Mouse (Mus musculus): ENCODE results near the gene Dek. TPM values are rescaled to one million over a fixed set of nuclear protein-coding genes. Genes with fewer than 3 reads are reported as not detected.

Gene Dek
- polyA plus RNA-seq, 2 experiments, result 126 to 232 TPM

DNA sequence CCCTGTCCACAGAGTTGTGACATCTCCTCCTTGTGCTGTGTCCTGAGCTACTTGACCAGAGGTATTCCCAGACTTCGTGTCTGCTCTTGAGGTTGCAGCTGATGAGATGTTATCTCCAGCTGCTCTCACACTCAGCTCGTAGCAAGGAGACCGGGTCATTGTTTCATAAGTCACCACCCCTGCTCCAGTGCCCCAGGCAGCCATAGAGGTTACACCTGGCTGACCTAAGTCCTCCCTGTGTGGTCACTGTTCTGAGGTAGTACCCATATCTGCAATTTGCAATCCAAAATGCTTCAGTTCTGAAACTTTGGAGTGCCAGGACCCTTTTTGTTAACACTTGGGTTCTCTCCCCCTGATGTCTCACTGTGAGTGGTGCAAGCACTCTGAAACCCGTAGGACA lies 56.0 kb downstream of the Dek start:
- ATAC-seq (ENCODE audit: low FRiP score, low read depth), result no peak
- WGBS, result 81% methylated on average over 4 of the region's 4 CpGs
- DNase-seq (ENCODE audit: low spot score), result no peak
- Histone ChIP-seq H3K4me1 (ENCODE audit: control insufficient read depth, insufficient read depth, low read length) (0 out of 2 replicates have a peak, but pooled peaks cover 3% of the 10 kb centered on the region), H3K9ac (ENCODE audit: low read depth, low read length, severe bottlenecking) (no peak overlapping the region), H3K4me2 (replicated peaks; ENCODE audit: low read depth, low read length, severe bottlenecking) (no peak overlapping the region), H3K4me3 (replicated peaks; ENCODE audit: low read length) (no peak overlapping the region), H3K36me3 (ENCODE audit: control insufficient read depth, insufficient read depth, low read length) (peaks cover 49% of the 10 kb centered on the region), H3K9me3 (ENCODE audit: control insufficient read depth, low read length) (no peaks in the 10 kb centered on the region), H3K27me3 (ENCODE audit: control insufficient read depth, insufficient read depth, low read length) (no peaks in the 10 kb centered on the region), H3K27ac (replicated peaks; ENCODE audit: low read depth, low read length) (no peak overlapping the region)
- TF ChIP-seq POLR2A (IDR thresholded peaks at IDR 0.05; ENCODE audit: borderline replicate concordance, extremely low read depth, insufficient read depth, insufficient read length), result no peak

DNA sequence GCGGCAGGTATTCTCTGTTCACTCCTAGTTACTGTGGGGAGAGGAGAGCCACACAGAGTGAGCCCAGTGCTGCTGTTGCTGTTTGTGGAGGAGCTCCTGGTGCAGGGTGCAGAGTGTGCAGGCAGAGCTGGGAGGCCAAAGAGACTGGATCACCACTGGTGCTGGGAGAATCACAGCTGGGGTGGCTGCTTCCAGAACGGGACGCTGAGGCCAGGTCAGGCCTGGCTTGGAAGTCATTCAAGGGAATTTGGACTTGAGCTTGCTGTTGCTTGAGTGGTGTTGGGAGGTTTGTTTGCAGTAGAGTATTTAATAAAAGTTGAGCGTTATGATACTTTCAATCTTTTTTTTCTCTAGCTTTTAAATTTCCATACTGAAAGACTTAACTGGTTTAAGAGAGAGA lies 58.0 kb downstream of the Dek start:
- Histone ChIP-seq H3K9me3 (ENCODE audit: control insufficient read depth, low read length) (no peaks in the 10 kb centered on the region), H3K27ac (replicated peaks; ENCODE audit: low read depth, low read length) (no peak overlapping the region), H3K4me1 (ENCODE audit: control insufficient read depth, insufficient read depth, low read length) (peaks cover 10% of the 10 kb centered on the region; the same call in 1 of the 2 replicates), H3K4me2 (replicated peaks; ENCODE audit: low read depth, low read length, severe bottlenecking) (no peak overlapping the region), H3K36me3 (ENCODE audit: control insufficient read depth, insufficient read depth, low read length) (peaks cover 35% of the 10 kb centered on the region), H3K9ac (ENCODE audit: low read depth, low read length, severe bottlenecking) (no peak overlapping the region), H3K4me3 (replicated peaks; ENCODE audit: low read length) (no peak overlapping the region), H3K27me3 (ENCODE audit: control insufficient read depth, insufficient read depth, low read length) (no peaks in the 10 kb centered on the region)
- no peak for TF ChIP-seq POLR2A (IDR thresholded peaks at IDR 0.05; ENCODE audit: borderline replicate concordance, extremely low read depth, insufficient read depth, insufficient read length)
- no peak for DNase-seq (ENCODE audit: low spot score)
- WGBS, result 92% methylated on average over 4 of the region's 4 CpGs
- no peak for ATAC-seq (ENCODE audit: low FRiP score, low read depth)

DNA sequence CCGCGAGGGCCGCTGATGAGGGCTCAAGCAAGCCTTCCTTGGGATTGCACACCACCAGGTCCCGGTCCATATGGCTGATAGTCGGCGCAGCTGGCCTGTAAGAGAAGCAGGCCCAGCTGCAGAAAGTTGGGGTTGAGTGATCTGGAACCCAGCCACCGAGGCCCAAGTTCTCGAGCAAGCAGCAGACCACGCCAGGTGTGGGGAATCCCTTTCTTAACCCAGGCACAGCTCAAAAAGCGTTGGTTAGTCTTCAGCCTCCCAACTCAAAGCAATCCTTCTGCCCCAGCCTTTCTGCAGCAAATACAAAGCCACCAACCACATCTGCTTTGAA lies 61.4 kb downstream of the Dek start, which contains the start of gene Tpmt:
TSS of gene Tpmt (minus strand) at position 121 of the 331 bp plus-strand sequence.
- no peaks in the 10 kb centered on the region for H3K27me3 ChIP-seq (ENCODE audit: control insufficient read depth, insufficient read depth, low read length)
- WGBS, result 11% methylated on average over 6 of the region's 10 CpGs
- peak within 1 kb of the TSS; percentile 63 for H3K4me3 ChIP-seq (replicated peaks; ENCODE audit: low read length)
- H3K9me3 ChIP-seq (ENCODE audit: control insufficient read depth, low read length), result no peaks in the 10 kb centered on the region
- peaks cover 10% of the 10 kb centered on the region for H3K36me3 ChIP-seq (ENCODE audit: control insufficient read depth, insufficient read depth, low read length)
- no peak for ATAC-seq (ENCODE audit: low FRiP score, low read depth)
- TF ChIP-seq POLR2A (IDR thresholded peaks at IDR 0.05; ENCODE audit: borderline replicate concordance, extremely low read depth, insufficient read depth, insufficient read length), result no peak
- peak; percentile 40 for DNase-seq (ENCODE audit: low spot score)
- peak within 1 kb of the TSS; percentile 97 for H3K4me2 ChIP-seq (replicated peaks; ENCODE audit: low read depth, low read length, severe bottlenecking)
- H3K9ac ChIP-seq (ENCODE audit: low read depth, low read length, severe bottlenecking), result peak within 1 kb of the TSS; percentile 65
- H3K27ac ChIP-seq (replicated peaks; ENCODE audit: low read depth, low read length), result 0 out of 2 replicates have a peak within 1 kb of the TSS, but pooled peaks have one; percentile 48
- H3K4me1 ChIP-seq (ENCODE audit: control insufficient read depth, insufficient read depth, low read length), result peaks cover 10% of the 10 kb centered on the region; the same call in 1 of the 2 replicates

DNA sequence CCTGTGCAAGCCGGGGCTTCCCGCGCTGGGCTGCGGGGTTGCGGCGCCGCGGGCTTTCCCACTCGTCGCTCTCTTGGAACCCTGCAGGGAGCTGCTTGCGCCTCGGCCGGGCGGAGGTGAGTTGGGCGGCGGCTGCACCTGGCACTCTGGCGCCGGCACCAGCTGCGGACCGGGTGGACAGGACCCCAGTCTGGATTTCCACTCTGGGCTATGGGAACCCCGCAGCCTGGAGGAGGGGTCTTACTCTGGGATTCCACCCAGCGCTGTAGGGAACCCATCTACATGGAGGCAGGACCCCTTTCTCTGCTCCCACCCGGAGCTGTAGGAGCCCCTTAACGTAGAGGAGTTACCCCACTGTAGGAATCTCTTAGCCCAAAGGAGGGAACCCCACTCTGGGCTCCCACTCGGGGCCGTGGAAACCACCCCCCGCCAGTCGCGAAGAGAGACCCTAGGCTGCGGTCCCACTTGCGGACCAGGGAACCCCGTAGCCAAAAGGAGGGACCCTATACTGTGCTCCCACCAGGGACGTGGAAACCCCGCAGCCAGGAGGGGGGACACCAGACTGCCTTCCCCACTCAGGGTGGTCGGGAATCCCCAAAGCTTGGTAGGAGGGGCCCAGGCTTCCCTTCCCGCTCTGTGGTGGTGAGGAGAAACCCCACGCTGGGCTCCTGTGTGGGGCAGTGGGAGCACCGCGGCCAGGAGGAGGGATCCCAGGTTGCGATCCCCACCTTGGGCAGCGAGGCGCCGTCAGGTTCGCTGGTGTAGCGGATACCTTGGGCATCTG lies 62.0 kb downstream of the Dek start:
- peaks cover 10% of the 10 kb centered on the region; the same call in 1 of the 2 replicates for H3K4me1 ChIP-seq (ENCODE audit: control insufficient read depth, insufficient read depth, low read length)
- peak overlapping the region; percentile 97 for H3K4me2 ChIP-seq (replicated peaks; ENCODE audit: low read depth, low read length, severe bottlenecking)
- H3K27me3 ChIP-seq (ENCODE audit: control insufficient read depth, insufficient read depth, low read length), result no peaks in the 10 kb centered on the region
- DNase-seq (ENCODE audit: low spot score) (no peak), ATAC-seq (ENCODE audit: low FRiP score, low read depth) (peak; percentile 5)
- peak overlapping the region; percentile 65 for H3K9ac ChIP-seq (ENCODE audit: low read depth, low read length, severe bottlenecking)
- WGBS, result 3% methylated on average over 24 of the region's 45 CpGs
- H3K9me3 ChIP-seq (ENCODE audit: control insufficient read depth, low read length), result no peaks in the 10 kb centered on the region
- H3K27ac ChIP-seq (replicated peaks; ENCODE audit: low read depth, low read length), result 0 out of 2 replicates have a peak overlapping the region, but pooled peaks have one; percentile 48
- TF ChIP-seq POLR2A (IDR thresholded peaks at IDR 0.05; ENCODE audit: borderline replicate concordance, extremely low read depth, insufficient read depth, insufficient read length), result no peak
- H3K36me3 ChIP-seq (ENCODE audit: control insufficient read depth, insufficient read depth, low read length), result peaks cover 4% of the 10 kb centered on the region; the same call in 1 of the 2 replicates
- H3K4me3 ChIP-seq (replicated peaks; ENCODE audit: low read length), result peak overlapping the region; percentile 63

DNA sequence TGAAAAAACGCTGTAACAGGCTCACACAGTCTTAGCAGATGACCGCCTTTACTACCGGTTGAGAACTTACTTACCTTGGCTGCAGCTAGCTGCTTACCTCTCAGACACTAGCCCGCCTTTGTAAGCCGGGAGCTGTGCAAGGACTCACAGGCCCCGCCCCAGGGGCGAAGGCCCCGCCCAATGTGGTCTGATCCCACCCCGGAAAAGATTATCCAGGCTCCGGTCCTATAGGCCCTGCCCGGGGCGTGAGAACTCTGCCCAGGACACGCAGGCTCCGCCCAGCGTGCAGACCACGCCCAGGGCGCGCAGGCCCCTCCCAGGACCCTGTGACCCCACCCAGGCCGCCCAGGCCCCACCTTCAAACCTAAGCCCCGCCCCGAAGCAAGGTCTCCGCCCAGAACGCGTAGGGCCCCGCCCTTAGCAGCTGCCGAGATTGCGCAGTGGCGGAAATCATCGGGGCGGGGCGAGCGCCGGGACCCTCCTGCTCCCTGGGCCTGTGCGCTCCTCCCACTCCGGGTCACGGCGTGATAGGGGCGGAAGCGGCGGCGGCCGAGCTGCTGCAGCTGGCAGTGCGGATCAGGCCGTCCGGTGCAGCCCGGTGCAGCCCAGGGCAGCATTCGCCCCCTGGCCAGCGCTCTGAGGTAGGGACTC lies 62.8 kb downstream of the Dek start, which contains the start of gene Kdm1b:
TSS of gene Kdm1b (plus strand) at position 470 of the 651 bp plus-strand sequence.
- Histone ChIP-seq H3K36me3 (ENCODE audit: control insufficient read depth, insufficient read depth, low read length) (no peaks in the 10 kb centered on the region), H3K4me1 (ENCODE audit: control insufficient read depth, insufficient read depth, low read length) (peaks cover 10% of the 10 kb centered on the region; the same call in 1 of the 2 replicates), H3K27me3 (ENCODE audit: control insufficient read depth, insufficient read depth, low read length) (no peaks in the 10 kb centered on the region), H3K4me2 (replicated peaks; ENCODE audit: low read depth, low read length, severe bottlenecking) (peak within 1 kb of the TSS; percentile 97), H3K9me3 (ENCODE audit: control insufficient read depth, low read length) (no peaks in the 10 kb centered on the region), H3K9ac (ENCODE audit: low read depth, low read length, severe bottlenecking) (peak within 1 kb of the TSS; percentile 65), H3K4me3 (replicated peaks; ENCODE audit: low read length) (peak within 1 kb of the TSS; percentile 63), H3K27ac (replicated peaks; ENCODE audit: low read depth, low read length) (peak within 1 kb of the TSS; percentile 48; the same call in 1 of the 2 replicates)
- peak; percentile 71; the same call in 1 of the 2 replicates for TF ChIP-seq POLR2A (IDR thresholded peaks at IDR 0.05; ENCODE audit: borderline replicate concordance, extremely low read depth, insufficient read depth, insufficient read length)
- ATAC-seq (ENCODE audit: low FRiP score, low read depth) (peak; percentile 96), DNase-seq (ENCODE audit: low spot score) (peak; percentile 96)
- WGBS, result under 1% methylated on average over 39 of the region's 48 CpGs
